11 mouse cellular contexts compared by ENCODE assay signal in genomic region chr5:135843418-135843817, GRCm38 (mm10). TPM values are rescaled to one million over a fixed set of nuclear protein-coding genes. Genes with fewer than 3 reads are reported as not detected.
DNase-seq lines count a peak whose midpoint lies in the region; ATAC-seq lines count a peak whose summit lies in the region.
"Had no signal": no experiment of that assay in that cellular context is flagged by ENCODE, and none has a peak within 500 bp of the region (broad histone marks: within the 10 kb centered on the region; RNA-seq: fewer than 3 reads in every experiment).

No protein-coding gene starts in this region.

- no peaks in the 10 kb centered on the region for H3K36me3 ChIP-seq in midbrain, embryonic 10.5 days
- peaks cover 8% of the 10 kb centered on the region for H3K36me3 ChIP-seq in midbrain, embryonic 16.5 days (ENCODE audit: control insufficient read depth, insufficient read depth, low read length)
- no peaks in the 10 kb centered on the region for H3K36me3 ChIP-seq in neural tube, embryonic 11.5 days (ENCODE audit: control insufficient read depth, insufficient read depth, low read length)
- H3K36me3 ChIP-seq: heart, embryonic 12.5 days had no signal

- no peak overlapping the region for H3K27ac ChIP-seq in midbrain, embryonic 10.5 days (replicated peaks)
- H3K27ac ChIP-seq in midbrain, embryonic 16.5 days (ENCODE audit: low read length): no peak overlapping the region
- no peak overlapping the region for H3K27ac ChIP-seq in neural tube, embryonic 11.5 days (ENCODE audit: low read depth, low read length)
- H3K27ac ChIP-seq: neural tube, embryonic 13.5 days had no signal

- no peak for ATAC-seq in midbrain, embryonic 16.5 days
- ATAC-seq in neural tube, embryonic 11.5 days (ENCODE audit: insufficient read depth, low FRiP score, low TSS enrichment): no peak

- H3K4me2 ChIP-seq in midbrain, embryonic 16.5 days (ENCODE audit: low read length): no peak overlapping the region
- no peak overlapping the region for H3K4me2 ChIP-seq in neural tube, embryonic 11.5 days (ENCODE audit: low read depth)
- H3K4me2 ChIP-seq: heart, embryonic 12.5 days; neural tube, embryonic 13.5 days had no signal

- no peak overlapping the region for H3K9ac ChIP-seq in midbrain, embryonic 16.5 days (ENCODE audit: low read depth, low read length)
- H3K9ac ChIP-seq in neural tube, embryonic 11.5 days (ENCODE audit: low read length): no peak overlapping the region
- H3K9ac ChIP-seq: heart, embryonic 12.5 days; neural tube, embryonic 13.5 days had no signal

- DNase-seq in adrenal gland, adult (ENCODE audit: inconsistent age in 2 of 2, low spot score in 1 of 2): peak; percentile 26 to 63
- DNase-seq in adrenal gland, adult 8-10 months: no peak
- DNase-seq in midbrain, embryonic 10.5 days (ENCODE audit: low spot score): peak; percentile 29
- peak; percentile 48 for DNase-seq in embryo, embryonic 11.5 days (ENCODE audit: low read depth, low spot score)
- peak; percentile 53 for DNase-seq in neural tube, embryonic 11.5 days (ENCODE audit: low spot score)
- no peak for DNase-seq in cerebellum, adult 9-11 months
- no peak for DNase-seq in cerebellum, postnatal 10 days

- H3K4me3 ChIP-seq in midbrain, embryonic 10.5 days: no peak overlapping the region
- no peak overlapping the region for H3K4me3 ChIP-seq in midbrain, embryonic 16.5 days (ENCODE audit: low read depth, low read length)
- no peak overlapping the region for H3K4me3 ChIP-seq in neural tube, embryonic 11.5 days (ENCODE audit: low read depth, low read length)
- H3K4me3 ChIP-seq: heart, embryonic 12.5 days; neural tube, embryonic 13.5 days had no signal

- peaks cover 4% of the 10 kb centered on the region; the same call in 1 of the 2 replicates for H3K9me3 ChIP-seq in midbrain, embryonic 10.5 days (replicated peaks)
- H3K9me3 ChIP-seq in midbrain, embryonic 16.5 days (replicated peaks; ENCODE audit: control insufficient read depth, low read length, poor library complexity, severe bottlenecking): no peaks in the 10 kb centered on the region
- H3K9me3 ChIP-seq in neural tube, embryonic 11.5 days (ENCODE audit: control insufficient read depth, low read length): no peaks in the 10 kb centered on the region
- H3K9me3 ChIP-seq: neural tube, embryonic 13.5 days had no signal

- 0 out of 2 replicates have a peak, but pooled peaks cover 4% of the 10 kb centered on the region for H3K27me3 ChIP-seq in midbrain, embryonic 10.5 days (ENCODE audit: low read depth, poor library complexity, severe bottlenecking)
- no peaks in the 10 kb centered on the region for H3K27me3 ChIP-seq in midbrain, embryonic 16.5 days (ENCODE audit: control insufficient read depth, insufficient read depth, low read depth, low read length)
- no peaks in the 10 kb centered on the region for H3K27me3 ChIP-seq in neural tube, embryonic 11.5 days (ENCODE audit: control insufficient read depth, insufficient read depth, low read length)

- 36% methylated on average over 5 of the region's 5 CpGs for WGBS in midbrain, embryonic 10.5 days
- WGBS in midbrain, embryonic 16.5 days: 29% methylated on average over 5 of the region's 5 CpGs
- WGBS in neural tube, embryonic 11.5 days: 29% methylated on average over 5 of the region's 5 CpGs

- no peaks in the 10 kb centered on the region for H3K4me1 ChIP-seq in midbrain, embryonic 10.5 days
- no peaks in the 10 kb centered on the region for H3K4me1 ChIP-seq in midbrain, embryonic 16.5 days (ENCODE audit: control insufficient read depth, insufficient read depth, low read length)
- H3K4me1 ChIP-seq in neural tube, embryonic 11.5 days (ENCODE audit: control insufficient read depth, insufficient read depth, low read length): no peaks in the 10 kb centered on the region
- H3K4me1 ChIP-seq: heart, embryonic 12.5 days had no signal

RNA-seq across cellular contexts. Expression of gene Srrm3, which starts 36.7 kb away (rescaled TPM):
- total RNA-seq in adrenal gland, adult 8-10 months (2022): 1 to 10 TPM; 2.4 to 8.4 (median 5.9) TPM
- 14.0 and 26.1 TPM in 2 replicates for polyA plus RNA-seq in midbrain, embryonic 10.5 days (2016; fragmentation: Nextera tagmentation; extraction: Ambion mirVana)
- polyA plus RNA-seq in midbrain, embryonic 16.5 days (2015; fragmentation: Nextera tagmentation; extraction: Ambion mirVana): 76.2 and 89.7 TPM in 2 replicates
- 22.9 and 25.5 TPM in 2 replicates for polyA plus RNA-seq in neural tube, embryonic 11.5 days (2014; fragmentation: Nextera tagmentation; extraction: Ambion mirVana)
- polyA plus RNA-seq: C2C12 had no signal

RNA-seq across cellular contexts. Expression of gene Hspb1, which starts 44.3 kb away (rescaled TPM):
- 100 to 1,000 TPM; 113 to 288 (median 256) TPM for total RNA-seq in adrenal gland, adult 8-10 months (2022)
- polyA plus RNA-seq in midbrain, embryonic 10.5 days (2016; fragmentation: Nextera tagmentation; extraction: Ambion mirVana): 7.8 and 8.5 TPM in 2 replicates
- polyA plus RNA-seq in midbrain, embryonic 16.5 days (2015; fragmentation: Nextera tagmentation; extraction: Ambion mirVana): 9.6 and 10.1 TPM in 2 replicates
- 28.9 and 30.5 TPM in 2 replicates for polyA plus RNA-seq in neural tube, embryonic 11.5 days (2014; fragmentation: Nextera tagmentation; extraction: Ambion mirVana)

Comparison
In these comparisons a context has a peak if more than half of its experiments do, and no peak if none do; other contexts are left out.
1. DNase-seq: peak in adrenal gland, adult (2 of 2), midbrain, embryonic 10.5 days (single experiment), embryo, embryonic 11.5 days (single experiment) and neural tube, embryonic 11.5 days (single experiment); none in adrenal gland, adult 8-10 months (single experiment), cerebellum, adult 9-11 months (single experiment) and cerebellum, postnatal 10 days (0 of 2).